Mouse (Mus musculus): ENCODE data around the gene Il10.

The Il10 gene

DNA sequence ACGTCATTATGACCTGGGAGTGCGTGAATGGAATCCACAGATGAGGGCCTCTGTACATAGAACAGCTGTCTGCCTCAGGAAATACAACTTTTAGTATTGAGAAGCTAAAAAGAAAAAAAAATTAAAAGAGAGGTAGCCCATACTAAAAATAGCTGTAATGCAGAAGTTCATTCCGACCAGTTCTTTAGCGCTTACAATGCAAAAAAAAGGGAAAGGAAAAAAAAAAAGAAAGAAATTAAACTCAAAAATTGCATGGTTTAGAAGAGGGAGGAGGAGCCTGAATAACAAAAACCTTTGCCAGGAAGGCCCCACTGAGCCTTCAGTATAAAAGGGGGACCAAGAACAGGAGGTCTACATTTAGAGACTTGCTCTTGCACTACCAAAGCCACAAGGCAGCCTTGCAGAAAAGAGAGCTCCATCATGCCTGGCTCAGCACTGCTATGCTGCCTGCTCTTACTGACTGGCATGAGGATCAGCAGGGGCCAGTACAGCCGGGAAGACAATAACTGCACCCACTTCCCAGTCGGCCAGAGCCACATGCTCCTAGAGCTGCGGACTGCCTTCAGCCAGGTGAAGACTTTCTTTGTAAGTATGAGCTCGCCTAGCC is at the start of gene Il10:
TSS of gene Il10 (plus strand) at position 354 of the 607 bp plus-strand sequence.
- no peak for DNase-seq (ENCODE audit: low spot score in 2 of 2)

GRCm38 (mm10) chr1:130979455-130979854 is 40.2 kb upstream of the Il10 start:
- peak; percentile 62 to 71 for DNase-seq (ENCODE audit: low spot score in 2 of 2)

- no peak for DNase-seq (ENCODE audit: low spot score in 2 of 2)
Observed at GRCm38 (mm10) chr1:130984441-130984840, 35.2 kb upstream of the Il10 start.

- no peak for DNase-seq (ENCODE audit: low spot score in 2 of 2)
Observed at GRCm38 (mm10) chr1:130987001-130987400, 32.6 kb upstream of the Il10 start.

- DNase-seq (ENCODE audit: low spot score in 2 of 2) = peak; percentile 60 to 63
Observed at GRCm38 (mm10) chr1:130987418-130987817, 32.2 kb upstream of the Il10 start.

GRCm38 (mm10) chr1:130989331-130989730 is 30.3 kb upstream of the Il10 start:
- DNase-seq (ENCODE audit: low spot score in 2 of 2) = no peak

DNA sequence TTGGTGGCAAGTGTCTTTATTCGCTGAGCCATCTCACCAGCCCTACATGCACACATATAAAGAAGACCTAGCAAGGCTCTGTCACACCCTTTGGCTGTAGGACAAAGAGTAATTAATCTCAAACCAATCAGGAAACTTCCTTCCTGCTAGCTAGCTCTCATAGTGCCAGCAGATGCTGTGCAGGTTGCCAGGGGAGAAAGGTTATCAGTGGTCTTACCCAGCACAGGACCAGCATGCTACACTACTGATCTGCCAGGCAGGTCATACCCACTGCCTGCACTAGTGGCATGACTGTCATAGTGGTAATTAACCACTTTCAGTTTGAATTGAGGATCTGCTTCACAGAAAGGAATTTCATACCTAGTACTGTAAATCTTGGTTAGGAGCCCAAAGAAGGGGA is 29.2 kb upstream of the Il10 start:
- no peak for DNase-seq (ENCODE audit: low spot score in 2 of 2)

DNA sequence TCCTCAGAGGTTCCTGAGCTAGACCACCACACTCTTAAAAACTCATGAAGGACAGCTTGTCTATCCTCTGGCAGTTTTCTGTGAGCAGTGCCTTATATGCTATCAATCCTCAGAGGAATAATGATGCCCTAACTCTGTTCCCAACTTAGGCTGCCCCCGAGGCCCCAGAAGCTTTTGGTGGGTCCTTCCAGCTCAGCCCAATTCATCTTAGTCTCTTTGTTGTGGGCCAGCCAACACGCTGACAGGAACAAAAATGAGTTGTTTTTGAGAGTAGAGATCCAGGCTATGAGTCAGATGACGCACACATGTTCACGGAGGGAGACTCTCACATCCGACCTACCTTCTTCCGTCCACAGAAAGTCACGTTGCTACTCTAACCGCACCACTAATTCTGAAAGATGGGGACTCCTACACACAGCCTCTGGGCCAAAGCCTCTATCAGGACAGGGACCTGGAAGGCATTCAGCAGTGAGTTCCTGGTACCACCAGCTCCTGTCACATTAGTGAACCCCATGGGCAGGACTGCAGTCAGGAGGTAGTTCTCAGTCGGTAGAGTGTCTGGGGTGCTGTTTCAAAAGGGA is 26.0 kb upstream of the Il10 start:
- DNase-seq (ENCODE audit: low spot score in 2 of 2) = no peak

DNA sequence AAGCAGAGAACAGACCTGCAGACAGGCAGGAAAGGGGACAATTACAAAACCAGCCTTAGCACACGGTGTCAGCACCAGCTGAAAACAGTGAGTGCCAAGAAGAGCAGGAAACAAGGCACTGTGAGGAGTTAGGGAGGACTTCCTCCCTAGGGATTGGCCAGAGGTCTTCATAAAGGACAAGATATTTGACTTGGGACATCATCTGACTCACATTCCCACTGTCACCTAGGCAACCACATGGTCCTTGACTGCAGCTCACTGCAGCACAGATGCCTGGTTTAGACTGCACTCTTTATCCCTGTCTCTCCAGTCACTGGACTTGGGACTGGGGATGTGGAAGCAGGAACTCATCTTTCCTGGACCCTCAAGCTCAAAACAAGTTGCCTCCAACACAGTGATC is 24.1 kb upstream of the Il10 start:
- DNase-seq (ENCODE audit: low spot score in 2 of 2) = no peak

GRCm38 (mm10) chr1:130996356-130996755 is 23.3 kb upstream of the Il10 start:
- no peak for DNase-seq (ENCODE audit: low spot score in 2 of 2)

DNA sequence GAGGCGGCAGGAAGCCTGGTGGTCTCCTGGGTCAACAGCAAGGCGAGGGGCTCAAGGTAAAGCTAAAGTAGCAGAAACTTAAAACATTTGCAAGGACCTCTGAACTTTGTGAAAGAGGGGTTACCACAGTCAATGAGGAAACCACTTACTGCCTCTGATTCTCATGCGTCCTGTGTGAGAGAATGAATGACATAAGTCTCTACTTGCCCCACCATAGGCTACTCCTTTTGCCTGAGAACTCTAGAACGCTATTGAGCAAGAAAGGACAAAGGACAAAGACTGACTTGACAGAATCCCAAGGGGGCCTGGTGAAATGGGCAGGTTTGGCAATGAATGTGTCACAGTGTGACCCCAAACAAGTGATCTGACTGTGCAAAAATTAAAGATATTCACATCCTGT is 22.2 kb upstream of the Il10 start:
- no peak for DNase-seq (ENCODE audit: low spot score in 2 of 2)

DNA sequence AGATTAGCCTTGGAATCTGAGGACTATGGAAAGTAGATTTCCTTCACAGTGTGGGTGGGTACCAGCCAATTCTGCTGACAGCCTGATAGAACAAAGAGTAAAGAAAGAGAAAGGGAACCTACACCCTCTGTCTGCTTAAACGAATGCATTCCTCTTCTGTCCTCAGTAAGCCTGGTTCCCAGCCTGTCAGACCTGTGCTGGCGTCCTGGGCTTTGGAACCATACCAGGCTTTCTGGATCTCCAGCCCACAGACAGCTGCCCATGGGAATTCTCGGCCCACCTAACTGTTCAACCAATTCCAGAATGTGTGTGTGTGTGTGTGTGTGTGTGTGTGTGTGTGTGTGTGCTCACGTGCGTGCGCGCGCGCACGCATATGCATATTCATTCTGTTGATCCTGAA is 21.3 kb upstream of the Il10 start:
- no peak for DNase-seq (ENCODE audit: low spot score in 2 of 2)

DNA sequence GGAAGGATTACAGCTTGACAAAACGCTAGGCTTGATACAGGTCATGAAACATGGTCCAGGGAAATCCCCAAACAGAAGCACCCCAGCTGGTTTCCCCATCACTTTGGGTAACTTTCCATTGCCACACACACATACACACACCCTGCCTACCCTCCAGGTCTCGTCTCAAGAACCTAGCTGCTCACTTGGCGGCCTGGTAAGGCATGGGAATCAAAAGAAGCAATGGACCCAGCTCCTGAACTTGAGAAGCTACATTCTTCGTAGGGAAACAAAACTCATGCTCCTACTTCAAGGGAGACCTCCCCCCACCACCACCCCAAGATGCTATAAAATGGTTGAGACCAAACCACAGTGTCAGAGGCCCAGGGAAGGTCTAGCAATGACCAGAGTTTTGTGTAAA is 19.9 kb upstream of the Il10 start:
- DNase-seq (ENCODE audit: low spot score in 2 of 2) = no peak

DNA sequence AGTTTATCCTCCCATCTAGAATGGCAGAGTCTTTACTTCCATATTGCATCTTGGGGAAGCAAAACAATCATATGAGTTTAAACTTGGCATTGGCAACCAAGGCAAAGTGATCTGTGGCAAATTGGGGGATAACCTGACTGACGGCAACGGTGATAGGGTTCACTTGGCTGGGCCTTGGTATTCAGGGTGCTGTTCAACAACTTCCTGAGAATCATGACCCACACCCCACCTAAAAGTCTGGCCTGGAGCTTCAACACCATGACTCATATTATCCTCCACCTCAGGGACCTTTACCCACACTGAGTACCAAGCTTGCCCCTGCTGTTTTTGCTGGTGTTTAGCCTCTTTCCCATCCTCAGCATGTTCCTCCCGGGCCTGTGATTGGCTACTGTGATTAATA is 19.3 kb upstream of the Il10 start:
- no peak for DNase-seq (ENCODE audit: low spot score in 2 of 2)

- DNase-seq (ENCODE audit: low spot score in 2 of 2) = no peak
Observed at GRCm38 (mm10) chr1:131002561-131002960, 17.1 kb upstream of the Il10 start.

DNA sequence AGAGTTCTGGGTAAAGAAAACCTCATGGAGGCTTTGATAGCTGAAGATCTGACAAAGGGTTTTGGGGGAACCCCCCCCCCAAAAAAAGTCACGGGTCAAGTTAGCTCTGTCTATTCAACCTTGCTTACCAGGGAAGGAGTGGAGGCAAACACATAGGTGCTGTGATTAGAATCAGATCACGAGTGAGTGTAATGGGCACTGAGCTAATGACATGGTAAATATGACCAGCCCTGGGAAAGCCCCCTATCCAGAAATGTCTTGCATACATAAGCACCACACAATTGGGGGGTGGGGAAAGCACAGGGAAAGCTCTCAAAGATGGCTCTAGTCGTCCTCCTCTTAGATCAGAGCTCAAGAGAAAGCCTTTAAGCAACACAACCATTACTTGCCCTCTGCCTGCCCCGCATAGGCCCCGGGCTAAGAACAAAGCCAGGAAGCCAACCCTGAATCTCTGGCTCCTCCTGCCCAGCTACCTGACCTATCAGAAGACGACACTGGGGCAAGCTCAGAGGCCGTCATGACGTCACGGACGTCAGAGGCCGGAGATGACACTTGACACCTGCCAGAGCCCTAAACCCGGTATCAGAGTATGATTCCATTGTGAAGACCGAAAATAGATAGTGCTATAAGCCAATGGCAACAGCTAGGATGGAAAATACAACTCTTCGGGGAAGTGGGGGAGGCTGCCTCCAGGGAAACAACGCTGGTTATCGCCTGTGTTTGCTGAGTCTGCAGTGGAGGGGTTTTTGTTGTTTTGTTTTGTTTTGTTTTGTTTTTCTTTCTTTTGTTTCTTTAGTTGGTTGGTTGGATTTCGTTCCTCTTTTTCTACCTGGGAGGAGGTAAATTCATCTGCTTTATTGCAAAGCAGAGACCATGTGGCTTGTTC is 16.4 kb upstream of the Il10 start:
- DNase-seq (ENCODE audit: low spot score in 2 of 2) = no peak

GRCm38 (mm10) chr1:131006069-131006468 is 13.6 kb upstream of the Il10 start:
- DNase-seq (ENCODE audit: low spot score in 2 of 2) = no peak

DNA sequence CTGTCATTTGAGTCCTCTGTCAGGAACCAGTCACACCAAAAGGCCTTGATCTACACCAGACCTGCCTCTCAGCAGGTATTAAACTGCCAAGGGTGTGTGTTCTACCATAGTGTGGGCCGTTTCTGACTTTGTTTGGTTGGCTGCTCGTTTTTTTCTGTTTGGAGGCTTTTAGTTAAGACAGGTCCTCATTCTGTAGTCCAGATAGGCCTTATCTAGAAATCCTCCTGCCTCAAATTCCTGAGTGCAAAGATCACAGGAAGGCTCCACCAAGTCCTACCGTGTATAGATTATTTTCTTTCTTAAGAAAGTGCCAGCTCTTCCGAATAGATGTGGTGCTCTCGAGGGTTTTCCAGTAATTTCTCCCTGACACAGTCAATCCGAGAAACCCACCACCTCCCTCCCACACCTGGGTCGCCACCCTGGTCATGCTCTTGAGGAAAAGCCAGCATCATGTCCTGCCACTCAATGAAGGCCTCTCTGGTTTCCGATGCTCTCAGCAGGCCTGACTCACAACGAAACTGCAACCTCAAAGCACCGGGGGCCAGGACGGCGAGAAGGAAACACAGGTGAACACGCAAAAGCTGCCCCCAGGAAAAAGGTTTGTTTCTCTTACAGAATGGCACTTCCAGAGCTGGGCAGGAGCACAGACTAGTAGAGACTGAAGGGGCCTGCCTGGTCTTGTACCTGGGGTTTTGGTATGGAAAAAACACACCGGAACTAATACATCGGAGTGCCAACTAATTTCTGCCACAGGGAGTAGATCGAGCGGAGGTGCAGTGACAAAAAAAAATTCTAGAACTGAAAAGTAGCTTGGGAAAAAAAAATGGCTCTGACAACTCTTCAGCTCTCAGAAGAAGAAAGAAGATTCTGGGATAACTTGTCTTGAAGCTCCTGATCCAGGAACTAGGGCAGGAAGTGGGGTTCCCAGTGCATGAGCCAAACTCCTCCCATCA is 9.2 kb upstream of the Il10 start:
- DNase-seq (ENCODE audit: low spot score in 2 of 2) = no peak

DNA sequence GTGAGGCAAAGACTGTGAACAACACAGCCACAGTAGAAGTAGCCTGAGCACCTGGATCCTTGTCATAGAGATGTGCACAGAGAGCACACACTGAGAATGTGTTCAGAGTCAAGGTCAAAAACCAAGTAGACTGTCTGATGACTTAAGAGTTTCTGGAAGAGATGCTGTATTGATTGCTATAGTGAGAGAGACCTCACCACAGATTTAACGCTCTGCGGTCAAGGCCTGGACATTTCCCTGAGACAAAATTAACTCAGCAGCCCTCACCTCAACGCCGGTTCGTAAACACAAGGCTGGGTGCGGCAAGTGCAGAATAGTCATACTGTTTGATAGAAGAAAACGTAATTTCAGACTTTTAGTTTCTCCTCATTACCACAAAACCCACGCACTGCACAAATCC is 7.2 kb upstream of the Il10 start:
- no peak for DNase-seq (ENCODE audit: low spot score in 2 of 2)

DNA sequence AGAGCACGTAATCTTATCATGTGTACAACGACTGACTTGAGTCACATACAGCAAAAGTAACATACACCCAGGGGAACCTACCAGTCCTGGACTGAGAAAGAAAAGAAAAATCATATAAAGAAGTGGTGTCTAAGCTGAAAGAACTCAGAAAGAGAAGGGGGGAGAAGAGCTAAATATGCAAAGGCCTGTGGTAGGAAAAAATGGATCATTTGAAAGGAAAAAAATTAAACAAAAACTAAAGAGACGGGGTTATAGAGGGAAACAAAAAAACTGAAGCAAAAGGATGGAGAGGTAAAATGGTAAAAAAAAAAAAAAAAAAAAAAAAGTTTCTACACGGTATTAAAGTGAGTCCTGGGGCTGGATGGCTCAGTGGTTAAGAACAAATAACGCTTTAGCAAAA is 5.7 kb upstream of the Il10 start:
- no peak for DNase-seq (ENCODE audit: low spot score in 2 of 2)

DNA sequence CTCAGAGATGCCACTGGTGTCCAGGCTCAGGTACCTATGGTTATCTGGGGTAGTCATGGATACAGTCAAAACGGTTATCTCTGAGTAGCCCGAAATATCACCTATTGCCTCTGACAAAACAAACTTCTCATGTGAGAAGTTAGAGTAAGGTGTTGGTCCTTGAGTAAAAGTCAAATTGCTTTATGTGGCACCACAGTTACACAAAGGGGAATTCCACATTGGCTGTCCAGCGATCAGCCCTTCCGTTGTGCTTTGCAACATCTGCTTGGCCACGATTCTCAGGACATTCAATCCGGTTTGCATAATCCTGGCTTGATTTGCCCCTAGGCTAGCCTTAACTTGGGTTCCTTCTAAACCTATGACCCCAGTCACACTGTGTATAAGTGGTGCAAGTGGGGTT is 4.4 kb upstream of the Il10 start:
- DNase-seq (ENCODE audit: low spot score in 2 of 2) = no peak

DNA sequence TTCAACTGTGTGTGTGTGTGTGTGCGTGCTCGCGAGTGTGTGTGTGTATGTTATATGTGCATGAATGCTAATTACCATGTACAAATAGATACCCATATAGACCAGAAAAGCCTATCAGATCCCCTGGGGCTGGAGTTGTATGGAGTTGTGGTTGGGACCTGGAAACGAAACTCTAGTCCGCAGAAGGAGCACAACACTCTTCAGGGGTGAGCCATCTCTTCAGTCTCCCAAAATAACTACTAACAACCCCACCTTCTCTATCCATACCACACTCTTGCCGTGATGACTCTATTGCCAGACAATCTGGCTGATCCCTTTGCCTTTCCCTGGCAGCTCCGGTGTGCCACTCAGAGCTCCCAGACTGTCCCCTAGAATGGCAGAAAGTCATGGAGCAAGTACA is 3.8 kb upstream of the Il10 start:
- no peak for DNase-seq (ENCODE audit: low spot score in 2 of 2)
